27 mouse cellular contexts compared by ENCODE assay signal in genomic region chr2:25230581-25230980, GRCm38 (mm10). TPM values are rescaled to one million over a fixed set of nuclear protein-coding genes. Genes with fewer than 3 reads are reported as not detected.
"Had no signal": no experiment of that assay in that cellular context is flagged by ENCODE, and none has a peak within 500 bp of the region (broad histone marks: within the 10 kb centered on the region; RNA-seq: fewer than 3 reads in every experiment).

No protein-coding gene starts in this region.

- H3K4me3 ChIP-seq: lung, embryonic 15.5 days; midbrain, embryonic 13.5 days; midbrain, embryonic 15.5 days; myocyte; neural tube, embryonic 13.5 days; neural tube, embryonic 15.5 days had no signal

- H3K9me3 ChIP-seq: lung, embryonic 15.5 days; midbrain, embryonic 13.5 days; midbrain, embryonic 15.5 days; neural tube, embryonic 13.5 days; neural tube, embryonic 15.5 days had no signal

- H3K9ac ChIP-seq: liver, postnatal 0 days; lung, embryonic 15.5 days; midbrain, embryonic 13.5 days; midbrain, embryonic 15.5 days; neural tube, embryonic 13.5 days; neural tube, embryonic 15.5 days had no signal

- H3K27me3 ChIP-seq: neural tube, embryonic 13.5 days had no signal

- DNase-seq: liver, postnatal 0 days; lung, adult 2 months; lung, postnatal 14 days; lung, postnatal 36 days; retina, postnatal 1 day; right cerebral cortex, adult 18-20 months; right cerebral cortex, postnatal 25 days; right cerebral cortex, postnatal 4 days; spleen, adult 18-20 months; thymus, adult 18-20 months; thymus, postnatal 14 days; thymus, postnatal 36 days had no signal

- H3K36me3 ChIP-seq: lung, embryonic 15.5 days; midbrain, embryonic 13.5 days; midbrain, embryonic 15.5 days; neural tube, embryonic 13.5 days; neural tube, embryonic 15.5 days had no signal

- H3K27ac ChIP-seq: lung, embryonic 15.5 days; macrophage; midbrain, embryonic 13.5 days; midbrain, embryonic 15.5 days; neural tube, embryonic 13.5 days; neural tube, embryonic 15.5 days had no signal

- ATAC-seq: liver, postnatal 0 days; lung, postnatal 0 days; midbrain, embryonic 13.5 days; midbrain, embryonic 15.5 days had no signal

- H3K4me2 ChIP-seq: lung, embryonic 15.5 days; midbrain, embryonic 11.5 days; midbrain, embryonic 13.5 days; midbrain, embryonic 15.5 days; neural tube, embryonic 13.5 days; neural tube, embryonic 15.5 days had no signal

RNA-seq across cellular contexts. Expression of gene Slc34a3, which starts 3.6 kb away (rescaled TPM):
- total RNA-seq: megakaryocyte, adult 5-6 weeks; megakaryocyte-erythroid progenitor cell, adult 5-6 weeks had no signal
- polyA plus RNA-seq: liver, postnatal 0 days; lung, adult 2 months; lung, embryonic 15.5 days; lung, postnatal 0 days; macrophage; midbrain, embryonic 11.5 days; midbrain, embryonic 13.5 days; midbrain, embryonic 15.5 days; myocyte; neural tube, embryonic 11.5 days; neural tube, embryonic 13.5 days; neural tube, embryonic 15.5 days; thymus, postnatal 0 days had no signal

RNA-seq across cellular contexts. Expression of gene Rnf224, which starts 6.0 kb away (rescaled TPM):
- total RNA-seq: megakaryocyte, adult 5-6 weeks; megakaryocyte-erythroid progenitor cell, adult 5-6 weeks had no signal
- polyA plus RNA-seq: liver, postnatal 0 days; lung, embryonic 15.5 days; macrophage; midbrain, embryonic 11.5 days; midbrain, embryonic 13.5 days; midbrain, embryonic 15.5 days; myocyte; neural tube, embryonic 11.5 days; neural tube, embryonic 13.5 days; neural tube, embryonic 15.5 days; small intestine, adult 2 months; stomach, embryonic 14.5 days; thymus, postnatal 0 days had no signal

RNA-seq across cellular contexts. Expression of gene Rnf208, which starts 11.5 kb away (rescaled TPM):
- total RNA-seq: megakaryocyte, adult 5-6 weeks had no signal
- polyA plus RNA-seq: macrophage had no signal

RNA-seq across cellular contexts. Expression of gene Cysrt1, which starts 11.7 kb away (rescaled TPM):
- total RNA-seq: megakaryocyte, adult 5-6 weeks; megakaryocyte-erythroid progenitor cell, adult 5-6 weeks had no signal
- polyA plus RNA-seq: liver, postnatal 0 days; macrophage; midbrain, embryonic 11.5 days; midbrain, embryonic 13.5 days; myocyte; neural tube, embryonic 11.5 days had no signal
